Mouse (Mus musculus) retina, embryonic 14.5 days (tissue): ENCODE data around the gene Zswim3.

Experiments
- DNase-seq: peaks from one replicate; pipeline ENCODE4 v3.0.0-alpha.2; 2015; ENCODE audit warnings: low spot score

The Zswim3 gene

DNA sequence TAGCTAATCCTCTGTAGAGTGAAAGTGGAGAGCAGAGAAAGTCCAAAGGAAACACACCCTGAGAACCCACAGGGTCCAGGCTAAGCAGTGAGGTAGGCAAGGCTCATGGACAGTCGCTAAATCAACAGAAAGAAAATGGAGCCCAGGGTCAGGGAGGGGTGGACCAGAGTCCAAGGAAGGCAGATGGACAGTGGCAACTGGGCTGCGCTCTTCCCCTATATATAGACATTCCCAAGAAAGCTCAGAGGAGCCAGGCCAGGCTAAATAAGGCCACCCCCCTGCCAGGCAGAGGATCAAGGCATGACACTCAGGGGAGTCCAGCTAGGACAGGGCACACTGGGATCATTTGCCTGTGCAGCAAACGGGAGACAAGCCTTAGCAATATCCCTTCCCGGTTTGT lies 23.0 kb upstream of the Zswim3 start:
- no peak for DNase-seq

DNA sequence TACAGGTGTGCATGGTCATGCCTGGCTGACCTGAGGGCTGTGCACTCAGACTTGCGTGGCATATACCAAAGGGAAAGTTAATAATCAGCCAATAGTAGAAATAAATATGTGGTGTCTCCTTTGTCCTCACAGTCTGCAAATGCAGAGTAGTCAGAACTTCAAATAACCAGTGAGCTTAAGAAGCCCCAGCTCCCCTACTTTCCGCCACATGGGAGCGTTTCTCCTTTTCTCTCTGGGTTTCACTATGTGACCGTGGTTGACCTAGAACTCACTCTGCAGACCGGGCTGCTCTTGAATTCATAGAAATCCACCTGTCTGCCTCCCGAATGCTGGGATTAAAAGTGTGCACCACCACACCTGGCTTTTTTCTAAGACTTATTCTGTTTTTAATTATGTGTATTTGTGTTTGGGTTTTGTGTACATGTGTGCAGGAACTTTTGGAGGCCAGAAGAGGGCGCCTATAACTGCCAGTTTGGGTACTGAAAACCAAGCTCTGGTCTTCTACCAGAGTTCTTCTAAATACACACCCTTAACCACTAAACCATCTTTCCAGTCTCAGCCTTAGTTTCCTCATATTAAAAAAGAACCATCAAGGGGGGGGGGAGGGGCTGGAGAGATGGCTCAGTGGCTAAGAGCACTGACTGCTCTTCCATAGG lies 20.8 kb upstream of the Zswim3 start:
- DNase-seq: peak; percentile 42

DNA sequence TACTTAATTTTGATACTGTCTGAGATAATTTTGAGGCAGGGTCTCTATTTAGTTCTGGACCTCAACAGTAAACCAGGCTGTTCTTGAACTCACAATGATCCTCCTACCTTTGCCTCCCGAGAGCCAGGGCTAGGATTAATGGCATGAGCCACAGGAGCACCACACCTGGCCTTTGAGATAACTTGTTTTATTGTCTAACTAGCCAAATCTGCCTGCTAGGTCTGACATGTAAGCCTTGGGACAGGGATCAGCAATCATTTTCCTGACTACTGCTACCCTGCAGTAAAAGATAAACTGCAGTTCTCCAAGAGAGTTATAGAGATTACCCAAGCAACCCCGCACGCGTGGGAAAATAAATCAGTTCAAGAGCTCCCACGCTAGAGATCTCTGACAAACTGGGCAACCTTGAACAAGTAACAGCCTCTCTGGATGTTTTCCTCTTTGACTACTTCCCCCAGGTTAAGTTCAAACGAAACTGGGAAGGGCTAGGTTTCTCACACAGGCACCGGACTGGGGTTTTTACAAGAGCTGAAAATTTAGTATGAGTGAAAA lies 20.0 kb upstream of the Zswim3 start:
- DNase-seq: no peak

DNA sequence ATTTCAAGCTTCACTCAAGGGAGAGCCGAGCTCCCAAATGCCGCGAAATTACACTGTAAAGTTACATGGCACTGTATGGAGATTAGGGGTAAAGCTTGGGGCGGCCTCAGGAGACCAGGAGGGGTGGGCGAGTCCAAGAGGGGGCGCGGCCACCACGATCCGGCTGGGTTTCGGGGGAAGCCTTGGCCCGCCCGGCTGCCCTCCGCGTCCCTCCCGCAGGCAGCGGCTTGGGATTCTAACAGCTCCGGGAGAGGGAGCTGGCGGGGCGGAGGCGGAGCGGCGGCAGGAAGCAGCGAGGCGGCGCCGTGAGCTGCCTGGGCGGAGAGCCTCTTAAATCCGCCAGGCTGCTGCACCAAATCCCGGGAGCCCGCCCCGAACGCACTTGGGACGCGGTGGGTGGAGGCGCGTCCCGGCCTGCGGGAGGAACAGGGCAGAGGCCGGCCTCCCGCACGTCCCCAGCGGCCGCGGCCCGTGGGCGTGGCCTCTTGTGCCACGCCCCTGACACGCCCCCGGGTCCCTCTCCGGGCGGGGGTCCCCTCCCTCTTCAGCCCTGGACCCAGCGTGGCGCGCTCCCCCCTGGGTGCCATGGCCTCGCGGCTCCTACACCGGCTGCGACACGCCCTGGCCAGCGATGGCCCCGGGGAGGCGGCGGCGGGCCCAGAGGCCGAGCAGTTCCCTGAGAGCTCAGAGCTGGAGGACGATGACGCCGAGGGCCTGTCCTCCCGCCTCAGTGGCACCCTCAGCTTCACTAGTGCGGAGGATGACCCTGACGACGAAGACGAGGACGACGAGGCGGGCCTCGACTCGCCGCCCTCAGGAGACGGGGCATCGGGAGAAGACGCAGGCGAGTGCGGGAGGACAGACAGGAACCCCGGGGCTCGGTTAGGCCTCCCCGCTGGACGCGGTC lies 19.2 kb upstream of the Zswim3 start, which contains the start of gene Snx21:
Gene Snx21, plus strand, starts transcription at position 343 of the 907 bp plus-strand sequence.
- DNase-seq: peak; percentile 88

DNA sequence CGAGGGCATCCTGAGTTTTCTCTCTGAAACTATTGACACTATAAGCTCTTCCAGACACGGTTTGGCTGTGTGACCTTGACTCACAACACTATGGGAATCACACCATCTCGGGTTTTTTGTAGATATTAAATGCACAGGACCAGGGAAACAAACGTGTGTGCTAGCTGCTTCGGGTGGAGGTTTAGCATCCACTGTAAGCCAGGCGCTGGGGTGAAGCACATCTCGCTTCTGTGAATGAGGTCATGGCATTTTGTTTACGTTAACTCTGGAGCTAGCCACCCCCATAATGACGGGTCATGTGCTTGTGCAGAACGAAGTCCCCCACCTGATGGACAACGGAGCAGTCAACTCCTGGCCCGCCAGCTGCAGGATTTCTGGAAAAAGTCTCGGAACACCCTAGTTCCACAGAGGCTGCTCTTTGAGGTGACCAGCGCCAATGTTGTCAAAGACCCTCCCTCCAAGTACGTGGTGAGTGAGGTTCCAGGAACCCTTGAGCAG lies 18.5 kb upstream of the Zswim3 start:
- DNase-seq: peak; percentile 38

DNA sequence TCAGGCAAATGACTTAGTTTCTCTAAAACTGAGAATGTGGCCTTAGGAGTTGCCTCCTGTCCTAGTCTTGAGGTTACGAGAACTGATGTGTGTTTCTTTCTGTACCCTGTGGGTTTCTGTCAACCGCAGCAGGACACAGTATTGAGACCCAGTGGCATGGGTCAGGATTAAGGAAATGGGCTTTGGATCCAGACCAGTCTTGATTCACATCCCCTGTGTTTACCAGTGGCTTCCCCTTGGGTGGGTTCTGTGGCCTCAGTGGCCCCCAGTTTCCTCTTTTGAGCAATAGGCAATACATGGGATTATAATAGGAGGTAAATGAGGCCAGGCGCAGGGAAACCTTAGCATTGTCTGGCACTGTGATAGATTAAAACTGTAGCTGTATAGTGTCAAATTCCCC lies 17.9 kb upstream of the Zswim3 start:
- DNase-seq: no peak

DNA sequence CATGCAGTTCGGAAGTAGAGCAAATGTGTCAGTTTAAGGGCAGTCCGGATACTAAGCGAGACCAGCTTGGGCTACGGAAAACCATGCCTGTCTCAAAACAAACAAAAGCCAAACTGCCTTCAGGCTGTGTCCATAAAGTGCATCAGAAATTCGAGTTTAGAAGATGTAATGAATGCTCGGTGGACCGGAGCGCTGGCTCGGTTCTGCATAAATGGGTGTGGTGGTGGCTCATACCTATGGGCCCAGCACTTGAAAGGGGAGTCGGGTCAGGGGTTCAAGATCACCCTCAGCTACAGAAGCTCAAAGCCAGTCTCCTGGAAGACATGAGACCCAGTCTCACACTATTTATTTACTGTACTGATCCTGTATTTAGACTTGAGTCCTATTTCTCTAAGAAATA lies 17.1 kb upstream of the Zswim3 start:
- no peak for DNase-seq

DNA sequence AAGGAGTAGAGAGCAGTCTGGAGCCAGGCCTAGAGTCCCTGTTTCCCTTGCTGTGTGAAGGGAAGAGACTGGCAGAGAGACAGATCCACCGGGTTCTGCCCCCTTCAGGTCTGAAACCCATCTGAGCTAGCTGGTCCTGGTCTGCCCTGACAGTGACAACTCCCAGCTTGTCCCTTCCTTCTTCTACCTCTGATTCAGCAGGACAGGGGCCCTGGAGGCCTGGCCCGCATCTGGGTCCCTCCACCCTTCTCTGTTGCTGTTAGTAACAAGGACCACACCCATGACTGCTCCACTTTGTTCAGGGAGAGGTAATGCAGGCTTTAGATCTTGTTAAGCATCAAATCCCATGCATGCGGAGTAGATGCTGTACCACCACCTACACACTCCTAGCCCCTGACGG lies 16.5 kb upstream of the Zswim3 start:
- DNase-seq: no peak

DNA sequence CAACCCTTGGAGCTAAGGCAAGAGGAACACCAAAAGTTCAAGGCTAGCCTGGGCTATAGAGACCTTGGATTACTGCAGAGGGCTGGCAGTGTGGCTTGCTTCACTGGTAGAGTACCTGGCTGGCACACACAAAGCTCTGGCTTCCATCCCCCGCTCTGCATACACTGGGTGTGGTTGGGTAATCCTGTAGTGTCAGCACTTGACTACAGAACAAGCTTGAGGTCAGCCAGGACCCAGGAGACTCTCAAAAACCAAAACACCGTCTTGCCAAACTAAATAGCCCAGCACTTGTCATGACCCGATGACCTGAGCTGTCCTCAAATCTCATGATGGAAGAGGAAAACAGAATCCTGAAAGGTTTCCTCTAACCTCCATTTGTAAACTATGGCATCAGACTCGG lies 14.4 kb upstream of the Zswim3 start:
- no peak for DNase-seq

DNA sequence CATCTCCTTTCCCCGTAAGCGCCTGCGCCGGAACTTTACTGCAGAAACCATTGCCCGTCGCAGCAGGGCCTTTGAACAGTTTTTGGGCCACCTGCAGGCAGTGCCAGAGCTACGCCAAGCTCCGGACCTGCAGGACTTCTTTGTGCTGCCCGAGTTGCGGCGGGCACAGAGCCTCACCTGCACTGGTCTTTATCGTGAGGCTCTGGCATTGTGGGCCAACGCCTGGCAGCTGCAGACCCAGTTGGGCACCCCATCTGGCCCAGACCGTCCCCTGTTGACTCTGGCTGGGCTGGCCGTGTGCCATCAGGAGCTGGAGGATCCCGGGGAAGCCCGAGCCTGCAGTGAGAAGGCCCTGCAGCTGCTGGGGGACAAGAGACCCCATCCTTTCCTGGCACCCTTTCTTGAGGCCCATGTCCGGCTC lies 13.0 kb upstream of the Zswim3 start:
- DNase-seq: no peak

DNA sequence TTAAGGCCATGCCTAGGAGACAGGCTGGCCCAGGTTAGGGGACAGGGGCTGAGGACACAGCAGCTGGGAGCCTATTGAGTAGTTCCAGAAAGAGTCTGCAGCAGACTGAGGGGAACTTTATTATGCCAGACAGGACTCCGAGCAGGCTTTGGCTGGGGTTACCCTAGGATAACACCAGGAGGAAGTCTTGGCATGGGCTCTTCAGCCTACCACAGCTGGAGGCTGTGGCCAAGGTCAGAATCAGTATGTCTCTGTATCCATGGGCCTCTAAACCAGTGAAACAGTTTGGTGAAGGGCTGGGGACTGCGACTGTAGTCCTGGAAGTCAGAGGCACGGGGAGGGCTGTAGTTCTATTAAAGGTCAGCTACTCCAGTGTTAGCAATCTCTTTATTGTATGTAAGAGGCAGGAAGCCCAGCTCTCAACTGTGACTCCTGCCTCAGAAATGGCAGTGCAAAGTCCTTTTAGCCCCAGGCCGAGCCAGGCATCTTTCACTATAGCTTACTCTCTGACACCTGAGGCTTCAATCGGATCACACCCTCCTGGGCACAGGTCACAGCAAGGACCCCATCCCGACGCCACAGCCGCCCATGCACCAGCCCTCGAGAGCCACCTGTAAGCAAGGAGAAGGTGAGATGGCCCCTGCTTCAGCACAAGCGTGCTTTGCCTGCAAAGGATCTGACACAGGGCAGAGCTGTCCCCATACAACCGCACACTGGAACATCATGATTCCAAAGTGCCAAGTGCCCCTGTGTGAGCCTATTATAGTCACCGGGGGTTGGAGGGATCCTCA lies 12.3 kb upstream of the Zswim3 start:
- DNase-seq: no peak

DNA sequence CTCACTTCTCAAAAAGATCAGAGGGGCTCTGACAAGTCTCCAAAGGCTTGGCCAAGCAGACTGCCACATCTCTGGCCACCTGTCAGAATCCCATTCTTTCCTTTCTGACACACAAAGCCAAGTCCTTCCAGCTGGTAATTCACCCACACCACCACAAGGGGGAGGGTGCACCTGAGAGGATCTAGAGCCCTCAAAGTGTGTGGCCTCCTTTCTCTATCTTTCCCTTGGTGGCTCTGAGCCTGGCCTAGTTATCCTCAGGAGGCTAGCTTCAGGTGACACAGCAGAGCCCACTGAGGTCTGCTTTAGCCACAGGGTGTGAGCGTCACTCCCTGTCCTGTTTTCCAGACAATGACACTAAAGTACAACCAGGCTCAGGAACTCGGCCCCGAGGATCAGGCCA lies 11.7 kb upstream of the Zswim3 start:
- DNase-seq: peak; percentile 78

DNA sequence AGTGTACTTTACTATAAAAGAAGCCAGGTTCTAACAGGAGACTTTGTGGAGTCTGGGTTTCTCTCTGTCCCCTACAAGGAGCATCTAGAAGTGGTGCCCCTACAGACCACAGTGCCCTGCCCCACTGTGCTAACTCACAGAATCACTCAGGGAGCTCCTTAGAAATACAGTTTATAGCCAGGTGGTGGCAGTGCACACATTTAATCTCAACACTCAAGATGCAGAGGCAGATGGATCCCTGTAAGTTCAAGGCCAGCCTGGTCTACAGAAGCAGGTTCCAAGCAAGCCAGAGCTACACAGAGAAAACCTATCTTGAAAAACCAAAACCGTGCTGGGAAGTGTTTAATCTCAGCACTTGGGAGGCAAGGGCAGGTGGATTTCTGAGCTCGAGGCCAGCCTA lies 11.1 kb upstream of the Zswim3 start:
- DNase-seq: peak; percentile 43

DNA sequence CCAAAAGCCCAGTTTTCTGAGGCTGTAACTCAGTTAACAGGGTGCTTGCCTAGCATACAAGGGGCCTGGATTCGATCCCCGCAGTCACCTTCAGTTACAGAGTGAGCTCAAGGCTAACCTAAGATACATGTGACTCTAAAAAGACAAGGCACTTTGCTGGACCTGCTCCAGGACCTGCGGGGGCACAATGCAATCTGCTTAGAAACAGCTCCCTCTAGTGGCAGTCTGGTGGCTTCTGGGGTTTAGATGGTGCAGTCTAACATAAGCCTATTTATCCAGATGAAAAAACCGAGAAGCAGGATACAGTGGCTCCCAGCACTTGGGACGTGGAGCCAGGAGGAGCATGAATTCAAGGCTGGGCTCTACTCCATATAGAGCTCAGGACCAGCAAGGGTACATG lies 10.6 kb upstream of the Zswim3 start:
- DNase-seq: peak; percentile 92

DNA sequence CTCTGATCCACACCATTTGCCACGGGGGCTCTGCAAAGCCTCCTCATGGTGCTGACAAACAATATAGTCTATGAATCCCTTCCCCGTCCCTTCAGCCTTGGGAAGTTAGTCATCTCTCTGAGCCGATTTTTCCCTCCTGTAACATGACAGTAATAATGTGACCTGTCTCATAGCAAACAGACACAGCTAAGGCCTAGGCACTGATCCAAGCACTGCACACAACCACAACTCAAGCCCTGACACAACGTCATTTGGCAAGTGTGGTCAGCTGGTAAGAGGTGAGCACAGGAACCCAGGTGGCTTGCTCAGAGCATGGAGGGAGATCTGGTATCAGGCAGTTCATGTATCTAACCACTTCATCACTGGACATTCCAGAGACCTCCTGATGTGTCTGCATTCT lies 9.0 kb upstream of the Zswim3 start:
- DNase-seq: no peak

DNA sequence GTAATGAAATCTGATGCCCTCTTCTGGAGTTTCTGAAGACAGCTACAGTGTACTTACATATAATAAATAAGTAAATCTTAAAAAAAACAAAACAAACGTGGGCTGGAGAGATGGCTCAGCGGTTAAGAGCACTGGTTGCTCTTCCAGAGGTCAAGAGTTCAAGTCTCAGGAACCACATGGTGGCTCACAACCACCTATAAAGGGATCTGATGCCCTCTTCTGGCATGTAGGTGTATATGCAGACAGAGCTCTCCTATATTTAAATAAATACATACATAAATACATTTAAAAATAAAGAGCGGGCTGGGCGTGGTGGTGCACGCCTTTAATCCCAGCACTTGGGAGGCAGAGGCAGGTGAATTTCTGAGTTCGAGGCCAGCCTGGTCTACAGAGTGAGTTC lies 6.3 kb upstream of the Zswim3 start:
- peak; percentile 38 for DNase-seq

DNA sequence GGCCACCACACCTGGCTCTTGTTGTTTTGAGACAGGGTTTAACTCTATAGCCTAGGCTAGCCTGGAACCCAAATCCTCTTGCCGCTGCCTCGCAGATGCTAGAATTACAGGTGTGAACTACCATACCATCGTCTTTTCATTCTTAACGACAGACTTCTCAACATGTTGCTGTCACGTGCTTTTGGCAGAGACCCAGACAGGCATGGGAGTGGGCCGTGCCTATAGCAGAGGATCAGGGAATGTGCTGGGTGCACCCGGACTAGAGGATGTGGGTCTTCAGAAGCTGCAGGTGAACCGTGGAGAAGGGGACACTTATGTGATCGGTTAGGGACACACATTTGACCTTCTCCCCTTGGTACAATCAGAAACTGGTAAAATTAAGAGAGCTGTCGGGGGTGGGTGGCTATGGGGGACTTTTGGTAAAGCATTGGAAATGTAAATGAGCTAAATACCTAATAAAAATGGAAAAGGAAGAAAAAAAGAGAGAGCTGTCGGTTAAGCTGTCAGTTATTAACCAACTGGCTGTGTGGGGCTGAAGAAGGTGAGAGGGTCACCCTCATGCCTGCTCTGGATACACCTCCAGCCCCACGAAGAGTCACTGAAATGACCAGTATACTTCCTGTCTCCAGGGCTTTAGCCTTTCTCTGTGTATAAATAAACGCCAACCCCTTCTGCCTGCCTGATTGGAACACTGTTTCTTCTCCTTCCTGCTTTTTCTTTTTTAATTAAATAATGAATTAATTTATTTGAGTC lies 4.5 kb upstream of the Zswim3 start:
- no peak for DNase-seq

DNA sequence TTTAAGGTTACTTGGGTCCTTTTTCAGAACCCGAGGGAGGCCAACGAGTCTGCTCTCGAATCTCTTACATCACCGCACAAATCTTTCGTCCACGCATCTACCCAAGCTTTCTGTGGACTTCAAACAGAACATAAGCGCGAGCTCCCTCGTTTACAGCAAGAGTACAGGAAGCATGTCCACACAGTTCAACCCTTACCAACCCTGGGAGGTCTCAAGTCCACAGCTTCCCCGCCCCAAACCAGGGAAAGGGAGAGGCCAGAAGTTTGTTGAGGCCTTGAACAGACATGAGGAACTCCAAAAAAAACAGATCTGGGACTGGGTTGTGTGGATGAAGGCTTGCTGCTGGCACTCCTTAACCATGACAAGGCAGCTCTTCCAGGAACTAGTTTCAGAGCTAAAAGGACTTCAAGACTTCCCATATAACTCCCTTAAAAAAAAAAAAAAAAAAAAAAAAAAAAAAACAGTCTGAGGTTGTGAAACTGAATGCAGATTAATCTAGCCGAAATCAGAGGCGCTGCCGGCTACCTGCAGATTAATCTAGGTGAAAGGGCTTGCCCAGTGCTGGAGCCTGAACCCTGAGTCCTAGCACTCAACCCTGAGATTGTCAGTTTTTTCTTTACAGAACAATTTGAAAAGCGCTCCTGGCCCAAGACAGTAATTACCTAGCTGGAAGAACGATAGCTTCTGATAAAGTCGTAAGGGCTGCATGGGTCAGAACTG lies 1.5 kb upstream of the Zswim3 start:
- no peak for DNase-seq

DNA sequence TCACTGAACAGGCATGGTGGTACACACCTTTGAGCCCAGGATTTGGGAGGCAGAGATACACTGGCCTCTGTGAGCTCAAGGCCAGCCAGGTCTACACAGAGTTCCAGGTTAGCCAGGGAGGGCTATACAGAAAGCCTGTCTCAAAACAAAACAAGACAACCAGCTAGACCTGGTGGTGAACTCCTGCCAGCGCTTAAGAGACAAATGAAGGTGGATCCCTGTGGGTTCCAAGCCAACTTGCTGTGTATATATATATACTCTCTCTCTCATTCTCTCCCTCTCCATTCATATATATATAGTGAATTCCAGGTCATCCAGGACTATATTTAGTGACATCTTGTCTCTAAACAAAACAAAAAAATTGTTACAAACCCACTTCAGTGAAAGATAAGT lies 981 bp upstream of the Zswim3 start:
- DNase-seq: no peak

DNA sequence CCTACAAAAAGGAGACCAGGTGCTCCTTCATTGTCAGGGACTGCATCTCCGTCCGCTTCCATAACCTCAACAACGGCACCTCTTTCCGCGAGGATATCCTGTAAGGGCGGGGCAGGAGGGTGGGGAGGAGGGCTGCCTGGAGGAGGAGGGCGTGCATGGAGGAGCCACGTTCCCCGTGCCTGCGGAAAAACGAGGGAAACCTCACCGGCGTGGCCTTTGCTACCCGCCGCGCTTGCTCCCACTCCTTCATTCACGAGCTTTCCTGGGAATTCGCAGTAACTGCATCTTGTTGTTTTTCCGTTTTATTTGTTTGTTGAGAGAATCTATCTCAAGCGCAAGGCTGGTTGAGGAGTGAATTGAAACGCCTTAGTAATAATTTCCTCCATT lies 427 bp downstream of the Zswim3 start:
- DNase-seq: no peak

DNA sequence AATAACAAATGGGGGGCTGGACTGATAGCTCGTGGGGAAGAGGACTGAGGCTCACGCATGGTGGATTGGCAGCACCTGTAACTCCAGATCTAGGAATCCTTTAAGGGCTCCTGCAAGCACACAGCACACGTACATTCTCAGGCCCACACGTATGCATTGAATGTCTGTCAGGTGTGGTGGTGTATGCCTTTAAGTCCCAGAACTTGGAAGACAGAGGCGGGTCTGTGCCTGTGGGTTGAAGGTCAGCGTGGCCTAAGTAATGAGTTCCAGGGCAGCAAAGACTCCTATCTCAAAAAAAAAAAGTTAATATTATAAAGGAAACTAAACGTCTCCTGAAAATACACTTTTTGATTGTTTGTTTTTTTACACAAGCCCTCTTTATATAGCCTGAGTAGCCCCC lies 1.7 kb downstream of the Zswim3 start:
- DNase-seq: no peak
